Mouse (Mus musculus) spleen, adult 2 months (tissue): ENCODE results near the gene Secisbp2l. TPM values are rescaled to one million over a fixed set of nuclear protein-coding genes. Genes with fewer than 3 reads are reported as not detected.

Experiments
- DNase-seq, 2 experiments: peaks; one replicate each; pipeline versions ENCODE4 v3.0.0 to v3.0.0-alpha.2; 2012 to 2021; ENCODE audit warnings: low spot score in 2 of 2, low read depth in 1 of 2
- H3K27ac ChIP-seq: fragments of 200-500 bp; 2 replicates; pipeline ENCODE4 v1.5.1; 2012; ENCODE audit warnings: low read length, inconsistent platforms; ENCODE audit not compliant: insufficient read depth
- H3K27me3 ChIP-seq: fragments of 200-500 bp; 2 replicates; pipeline ENCODE4 v1.6.1; 2012; ENCODE audit warnings: mild to moderate bottlenecking, moderate library complexity, low read length, inconsistent platforms; ENCODE audit not compliant: control insufficient read depth, insufficient read depth
- H3K36me3 ChIP-seq: fragments of 200-500 bp; 2 replicates; pipeline ENCODE4 v1.6.1; 2012; ENCODE audit warnings: mild to moderate bottlenecking, low read length, inconsistent platforms; ENCODE audit not compliant: control insufficient read depth, insufficient read depth
- H3K4me1 ChIP-seq: fragments of 200-500 bp; 2 replicates; pipeline ENCODE4 v1.6.1; 2011; ENCODE audit warnings: inconsistent platforms; ENCODE audit not compliant: control insufficient read depth, insufficient read depth, insufficient read length
- H3K4me3 ChIP-seq: fragments of 200-500 bp; 2 replicates; pipeline ENCODE4 v1.5.1; 2011; ENCODE audit warnings: mild to moderate bottlenecking, inconsistent platforms; ENCODE audit not compliant: insufficient read depth, insufficient read length; ENCODE audit errors: extremely low read depth
- CTCF ChIP-seq: fragments of 200-500 bp; IDR thresholded peaks from 2 replicates; pipeline ENCODE4 v1.5.1; 2011; ENCODE audit warnings: mild to moderate bottlenecking, inconsistent platforms; ENCODE audit not compliant: insufficient read depth, insufficient read length, insufficient replicate concordance; ENCODE audit errors: extremely low read depth
- POLR2A ChIP-seq: fragments of 200-500 bp; IDR thresholded peaks from 2 replicates; pipeline ENCODE4 v1.6.1; 2011; ENCODE audit warnings: low read depth, low read length, inconsistent platforms
- WGBS: fragments of 180-500 bp; shearing (Covaris S2); methylation state at CpG from one replicate; pipeline ENCODE4 v1.1.7; 2018; 5-methylcytosine and 5-hydroxymethylcytosine counted together
- polyA plus RNA-seq: library from polyadenylated mRNA; depleted of rRNA; stranded (reverse); fragments of >200 nt; gene quantifications from 2 replicates; pipeline ENCODE4 v1.2.3, GENCODE M21; 2012

Secisbp2l gene
- polyA plus RNA-seq, 1 experiment: 7.7 TPM

DNA sequence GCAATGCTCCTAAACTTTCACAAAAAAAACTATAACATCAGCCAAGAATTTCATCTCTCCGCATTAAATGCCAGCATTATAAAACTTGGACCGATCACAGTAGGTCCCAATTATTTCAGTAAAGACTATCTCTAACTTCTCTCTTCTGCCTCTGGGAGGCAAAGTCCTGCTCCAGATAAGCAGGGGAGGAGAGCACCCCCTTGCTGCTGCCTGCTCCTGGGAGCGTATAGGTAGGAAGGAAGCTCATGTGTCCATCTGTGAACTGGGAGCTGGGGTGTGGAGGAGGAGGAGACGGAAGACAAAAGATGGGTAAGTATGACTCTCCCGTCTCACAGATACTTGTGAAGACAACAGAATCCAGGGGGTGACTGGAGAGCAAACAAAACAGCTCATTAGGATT, 44.0 kb downstream of the Secisbp2l start:
- Histone ChIP-seq H3K4me3 (no peak overlapping the region), H3K36me3 (peaks cover 20% of the 10 kb centered on the region), H3K27ac (no peak overlapping the region), H3K27me3 (no peaks in the 10 kb centered on the region), H3K4me1 (peaks cover 2% of the 10 kb centered on the region; the same call in 1 of the 2 replicates)
- no peak for TF ChIP-seq POLR2A
- TF ChIP-seq CTCF: no peak
- whole genome bisulfite sequencing: 89% methylated on average over 5 of the region's 5 CpGs
- no peak for DNase-seq

DNA sequence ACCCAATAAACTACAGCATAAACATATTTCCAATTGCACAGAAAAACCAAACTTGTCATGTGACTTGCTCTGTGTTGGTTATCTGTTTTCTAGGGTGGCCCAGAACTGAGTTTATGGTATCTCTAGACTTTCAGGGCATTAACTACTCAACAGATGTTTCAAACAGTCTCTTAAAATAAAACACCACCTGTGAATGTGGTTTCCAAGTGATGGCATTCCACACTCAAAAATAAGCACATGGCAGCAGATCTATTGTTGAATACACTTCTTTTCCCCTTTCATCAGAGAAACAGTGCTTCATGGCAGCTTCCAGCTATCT, 46.7 kb downstream of the Secisbp2l start:
- Histone ChIP-seq H3K4me3 (no peak overlapping the region), H3K36me3 (peaks cover 12% of the 10 kb centered on the region), H3K27me3 (no peaks in the 10 kb centered on the region), H3K27ac (no peak overlapping the region), H3K4me1 (peaks cover 5% of the 10 kb centered on the region)
- TF ChIP-seq POLR2A (no peak), CTCF (no peak)
- DNase-seq: no peak

DNA sequence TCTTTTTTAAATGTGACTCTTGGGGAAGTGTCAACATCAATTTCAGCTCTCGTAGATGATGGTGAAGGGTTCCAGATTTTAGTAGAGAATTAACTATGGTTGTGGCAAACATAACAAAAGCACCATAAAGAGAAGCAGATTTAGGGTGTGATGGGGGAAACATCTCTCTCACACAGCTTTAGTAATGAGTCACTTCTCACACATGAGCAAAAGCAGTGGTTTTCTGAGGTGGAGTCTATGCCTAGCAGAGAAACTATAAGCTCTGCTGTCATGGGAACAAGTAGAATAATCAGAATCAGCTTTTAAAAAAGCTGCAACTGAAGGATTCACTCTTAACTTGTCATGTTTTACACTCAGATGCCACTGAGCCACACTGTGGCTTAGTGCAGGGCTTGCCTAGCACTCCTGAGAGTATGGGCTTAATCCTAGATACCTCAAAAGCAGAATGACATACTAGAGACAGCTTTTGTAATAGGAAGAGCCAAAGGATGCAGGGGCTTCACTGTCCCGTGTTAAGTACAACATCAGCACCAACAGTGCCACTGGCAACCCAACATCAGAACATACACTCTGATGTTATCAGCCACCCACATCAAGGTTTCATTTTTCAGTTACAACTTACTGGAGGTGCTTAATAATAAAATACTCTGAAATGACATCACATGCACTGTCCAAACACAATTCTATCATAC, 47.2 kb downstream of the Secisbp2l start:
- no peak for TF ChIP-seq CTCF
- no peak for TF ChIP-seq POLR2A
- Histone ChIP-seq H3K27me3 (no peaks in the 10 kb centered on the region), H3K4me1 (peaks cover 5% of the 10 kb centered on the region), H3K4me3 (no peak overlapping the region), H3K27ac (no peak overlapping the region), H3K36me3 (peaks cover 9% of the 10 kb centered on the region)
- 70% methylated on average over 2 of the region's 2 CpGs for WGBS
- no peak for DNase-seq

DNA sequence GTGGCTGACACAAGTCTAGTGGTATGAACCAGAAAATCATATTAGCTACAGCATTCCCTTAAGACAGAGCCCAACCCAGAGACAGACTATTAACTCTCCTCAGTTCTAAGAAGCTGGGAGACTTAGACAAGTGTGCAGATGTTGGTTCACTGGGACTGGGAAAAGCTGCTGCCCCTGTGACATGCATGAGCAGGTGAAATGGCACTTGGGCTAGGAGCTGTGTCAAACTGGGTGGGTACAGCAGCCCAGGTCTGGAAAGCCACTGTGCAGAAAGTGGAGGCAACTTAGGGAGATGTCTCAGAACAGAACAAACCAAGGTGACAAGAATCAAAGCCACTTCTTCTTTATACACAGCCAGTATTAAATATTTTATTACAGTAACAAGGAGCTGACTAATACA, 47.9 kb downstream of the Secisbp2l start:
- H3K4me1 ChIP-seq: peaks cover 5% of the 10 kb centered on the region
- H3K4me3 ChIP-seq: no peak overlapping the region
- H3K27ac ChIP-seq: no peak overlapping the region
- peaks cover 4% of the 10 kb centered on the region; the same call in 1 of the 2 replicates for H3K36me3 ChIP-seq
- TF ChIP-seq POLR2A (no peak), CTCF (no peak)
- no peak for DNase-seq
- H3K27me3 ChIP-seq: no peaks in the 10 kb centered on the region

DNA sequence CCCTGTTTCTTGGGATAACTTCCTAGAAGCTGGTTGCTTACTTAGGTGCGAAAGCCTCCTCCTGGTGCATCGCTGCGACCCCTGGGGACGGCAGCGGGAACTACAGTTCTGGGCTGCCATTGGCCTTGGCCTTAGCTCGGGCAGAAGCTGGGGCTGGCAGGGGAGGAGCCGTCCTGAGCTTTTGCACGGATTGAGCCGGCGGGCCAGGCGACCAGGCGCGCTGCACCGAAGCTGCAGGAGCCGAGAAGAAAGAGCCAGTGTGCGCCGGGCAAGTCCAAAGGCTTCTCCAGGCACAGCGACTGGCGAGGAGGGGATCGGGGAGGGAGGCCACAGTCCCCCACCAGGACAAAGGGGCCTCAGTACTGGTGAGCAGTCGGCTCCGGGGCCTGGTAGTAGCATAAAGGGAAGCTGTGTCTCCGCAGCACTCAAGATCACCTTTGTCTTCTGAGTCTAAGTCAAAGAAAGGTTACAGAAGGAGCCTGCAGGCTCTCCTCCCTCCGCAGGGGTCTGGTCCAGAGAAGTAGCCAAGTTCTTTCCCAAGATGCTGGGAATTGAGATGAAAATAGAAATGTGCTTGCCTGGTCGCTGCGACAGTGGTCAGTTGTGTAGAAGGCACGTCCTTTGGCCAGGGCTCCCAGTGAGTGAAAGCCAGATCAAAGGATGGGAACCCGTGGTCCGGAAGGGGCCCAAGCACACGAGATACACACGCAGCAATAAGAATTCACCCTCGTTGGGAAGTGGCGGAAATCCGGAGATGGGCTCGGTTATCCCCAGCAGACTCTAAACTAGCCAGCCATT, 50.7 kb downstream of the Secisbp2l start:
- peak; percentile 36 to 81 for DNase-seq
- peaks cover 5% of the 10 kb centered on the region for H3K4me1 ChIP-seq
- H3K27me3 ChIP-seq: no peaks in the 10 kb centered on the region
- no peak for TF ChIP-seq POLR2A
- TF ChIP-seq CTCF: peak; percentile 97
- H3K4me3 ChIP-seq: peak overlapping the region; percentile 33; the same call in 1 of the 2 replicates
- WGBS: 27% methylated on average over 35 of the region's 35 CpGs
- H3K27ac ChIP-seq: no peak overlapping the region
- no peaks in the 10 kb centered on the region for H3K36me3 ChIP-seq

DNA sequence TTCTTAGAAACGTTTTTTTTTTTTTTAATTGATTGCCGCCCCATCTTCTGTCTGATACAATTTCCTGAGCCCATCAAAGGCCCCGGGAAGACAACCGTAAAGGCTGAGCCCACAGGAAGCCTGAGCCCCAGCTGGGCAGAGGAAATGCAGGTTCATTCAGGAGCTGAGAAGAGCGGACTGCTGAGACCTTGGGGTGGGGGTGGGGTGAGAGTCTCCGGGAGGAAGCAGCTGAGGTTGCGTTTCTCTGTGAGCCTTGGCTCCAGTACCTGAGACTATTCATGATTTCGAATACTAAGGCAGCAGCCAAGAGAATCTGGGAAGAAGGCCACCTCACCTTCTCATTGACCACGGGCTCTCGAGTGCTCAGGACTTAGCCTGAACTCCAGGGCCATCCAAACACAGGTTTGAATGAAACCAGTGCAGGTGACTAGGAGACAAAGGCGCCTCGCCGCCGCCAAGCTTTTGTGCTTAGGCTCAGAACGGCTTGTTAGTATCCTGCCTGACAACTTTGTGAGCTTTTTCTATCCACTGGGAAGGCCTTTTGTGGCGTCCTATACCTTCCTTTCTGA, 58.0 kb downstream of the Secisbp2l start:
- Histone ChIP-seq H3K4me1 (peaks cover 9% of the 10 kb centered on the region; the same call in 1 of the 2 replicates), H3K27ac (no peak overlapping the region), H3K36me3 (no peaks in the 10 kb centered on the region), H3K27me3 (peaks cover 11% of the 10 kb centered on the region), H3K4me3 (no peak overlapping the region)
- no peak for DNase-seq
- TF ChIP-seq CTCF (no peak), POLR2A (no peak)
- WGBS: 10% methylated on average over 16 of the region's 16 CpGs
